Mouse (Mus musculus) midbrain, postnatal 0 days (tissue): ENCODE results near the gene Ankrd44. TPM values are rescaled to one million over a fixed set of nuclear protein-coding genes. Genes with fewer than 3 reads are reported as not detected.

Experiments
- ATAC-seq: fragments of 200-750 bp; cut with Nextera tagmentation; 2 replicates; pipeline ENCODE4 v1.8.0; 2017; ENCODE audit warnings: moderate number of reproducible peaks, mild to moderate bottlenecking, moderate TSS enrichment, moderate library complexity; ENCODE audit not compliant: low FRiP score
- DNase-seq: peaks from one replicate; pipeline ENCODE4 v3.0.0-alpha.2; 2015; ENCODE audit warnings: low spot score
- H3K27ac ChIP-seq: fragments of 300-500 bp; sonication (generic); 2 replicates; pipeline ENCODE4 v1.5.1; 2014; ENCODE audit warnings: low read depth, mild to moderate bottlenecking, low read length, mixed read lengths
- H3K27me3 ChIP-seq: fragments of 300-500 bp; sonication (generic); 2 replicates; pipeline ENCODE4 v1.6.1; 2014; ENCODE audit warnings: low read length, control low read depth, mixed read lengths; ENCODE audit not compliant: insufficient read depth
- H3K36me3 ChIP-seq: fragments of 300-500 bp; sonication (generic); 2 replicates; pipeline ENCODE4 v1.6.1; 2014; ENCODE audit warnings: low read length, control low read depth, mixed read lengths; ENCODE audit not compliant: insufficient read depth
- H3K4me1 ChIP-seq: fragments of 300-500 bp; sonication (generic); 2 replicates; pipeline ENCODE4 v1.6.1; 2014; ENCODE audit warnings: mild to moderate bottlenecking, control low read depth, antibody characterized with exemption, low read length, mixed read lengths; ENCODE audit not compliant: insufficient read depth
- H3K4me2 ChIP-seq: fragments of 300-500 bp; sonication (generic); 2 replicates; pipeline ENCODE4 v1.6.1; 2014; ENCODE audit warnings: low read depth, mild to moderate bottlenecking, low read length, mixed read lengths; ENCODE audit not compliant: poor library complexity, severe bottlenecking
- H3K4me3 ChIP-seq: fragments of 300-500 bp; sonication (generic); 2 replicates; pipeline ENCODE4 v1.5.1; 2014; ENCODE audit warnings: low read depth, mild to moderate bottlenecking, low read length, moderate library complexity
- H3K9ac ChIP-seq: fragments of 300-500 bp; sonication (generic); replicated peaks from 2 replicates; pipeline ENCODE4 v1.6.1; 2014; ENCODE audit warnings: mild to moderate bottlenecking, low read length, moderate library complexity, mixed read lengths; ENCODE audit not compliant: poor library complexity, severe bottlenecking
- H3K9me3 ChIP-seq: fragments of 300-500 bp; sonication (generic); 2 replicates; pipeline ENCODE4 v1.6.1; 2016; ENCODE audit warnings: low read length, control low read depth
- CTCF ChIP-seq: IDR thresholded peaks from 2 replicates; pipeline ENCODE4 v1.5.1; 2016; ENCODE audit warnings: antibody characterized with exemption, mild to moderate bottlenecking
- WGBS: fragments of 180-500 bp; shearing (Covaris S2); extraction: QIAGEN DNeasy Blood & Tissue Kit; methylation state at CpG from one replicate; pipeline ENCODE4 v1.1.7; 2014; 5-methylcytosine and 5-hydroxymethylcytosine counted together
- polyA plus RNA-seq: library from polyadenylated mRNA; unstranded; fragments of >200 nt; fragmentation: Nextera tagmentation; extraction: Ambion mirVana; gene quantifications from 2 replicates; pipeline ENCODE4 v1.2.1, GENCODE M21; 2015
- total RNA-seq: library from RNA; depleted of rRNA; stranded (reverse); fragments of >200 nt; gene quantifications from 2 replicates; pipeline ENCODE4 v1.2.3, GENCODE M21; 2014

Ankrd44 gene
- total and polyA plus RNA-seq, 2 experiments from 2014 or later, result 16.7 to 51.6 TPM

DNA sequence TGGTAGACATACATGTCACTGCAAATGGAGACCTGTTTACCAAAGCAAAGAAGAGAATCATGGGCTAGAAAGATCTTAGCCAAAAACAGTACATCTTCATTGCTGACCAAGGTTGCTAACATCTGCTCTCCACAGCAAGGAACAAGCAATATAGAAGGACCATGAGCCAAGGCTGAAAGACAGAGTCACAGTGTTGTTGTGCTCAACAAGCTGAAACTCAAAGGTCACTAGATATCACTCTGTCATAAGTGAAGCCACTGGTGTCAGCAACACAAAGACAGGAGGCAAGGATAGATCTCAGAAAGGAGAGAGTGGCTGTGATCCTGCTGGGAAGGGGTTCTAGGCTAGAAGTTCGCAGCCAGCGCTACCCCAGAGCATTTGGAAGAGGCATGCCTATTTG, 131.5 kb downstream of the Ankrd44 start:
- Histone ChIP-seq H3K27me3 (no peaks in the 10 kb centered on the region), H3K4me1 (no peaks in the 10 kb centered on the region), H3K9ac (no peak overlapping the region), H3K36me3 (no peaks in the 10 kb centered on the region), H3K9me3 (no peaks in the 10 kb centered on the region), H3K27ac (no peak overlapping the region), H3K4me3 (no peak overlapping the region), H3K4me2 (no peak overlapping the region)
- no peak for DNase-seq
- TF ChIP-seq CTCF, result no peak
- no peak for ATAC-seq
- WGBS, result 87% methylated on average over 2 of the region's 2 CpGs

- no peak for ATAC-seq
- TF ChIP-seq CTCF, result no peak
- H3K27ac ChIP-seq, result no peak overlapping the region
These were observed 134.8 kb downstream of the Ankrd44 start for GRCm38 (mm10) chr1:54791406-54791805.

GRCm38 (mm10) chr1:54789327-54789960, 136.7 kb downstream of the Ankrd44 start:
- no peak for TF ChIP-seq CTCF
- H3K4me2 ChIP-seq, result no peak overlapping the region
- no peaks in the 10 kb centered on the region for H3K27me3 ChIP-seq
- peaks cover 5% of the 10 kb centered on the region; the same call in 1 of the 2 replicates for H3K4me1 ChIP-seq
- DNase-seq, result no peak
- WGBS, result 69% methylated on average over 7 of the region's 7 CpGs
- ATAC-seq, result no peak
- H3K36me3 ChIP-seq, result no peaks in the 10 kb centered on the region
- H3K9ac ChIP-seq, result no peak overlapping the region
- H3K4me3 ChIP-seq, result no peak overlapping the region
- no peaks in the 10 kb centered on the region for H3K9me3 ChIP-seq
- 0 out of 2 replicates have a peak overlapping the region, but pooled peaks have one; percentile 38 for H3K27ac ChIP-seq

More at GRCm38 (mm10) chr1:54791406-54791805, 134.8 kb downstream of the Ankrd44 start:
- DNase-seq, result no peak
- Histone ChIP-seq H3K9me3 (no peaks in the 10 kb centered on the region), H3K4me3 (no peak overlapping the region), H3K4me2 (no peak overlapping the region), H3K27me3 (no peaks in the 10 kb centered on the region), H3K9ac (no peak overlapping the region), H3K4me1 (peaks cover 5% of the 10 kb centered on the region; the same call in 1 of the 2 replicates), H3K36me3 (no peaks in the 10 kb centered on the region)
- WGBS, result 26% methylated on average over 3 of the region's 3 CpGs

GRCm38 (mm10) chr1:54788337-54788736, 137.8 kb downstream of the Ankrd44 start:
- DNase-seq (peak; percentile 36), ATAC-seq (peak; percentile 51; the same call in 1 of the 2 replicates)
- TF ChIP-seq CTCF, result no peak
- no peaks in the 10 kb centered on the region for H3K36me3 ChIP-seq
- H3K4me3 ChIP-seq, result no peak overlapping the region
- H3K27ac ChIP-seq, result peak overlapping the region; percentile 48; the same call in 1 of the 2 replicates
- peaks cover 5% of the 10 kb centered on the region; the same call in 1 of the 2 replicates for H3K4me1 ChIP-seq
- H3K4me2 ChIP-seq, result no peak overlapping the region
- no peaks in the 10 kb centered on the region for H3K9me3 ChIP-seq
- H3K9ac ChIP-seq, result no peak overlapping the region
- no peaks in the 10 kb centered on the region for H3K27me3 ChIP-seq
- 40% methylated on average over 4 of the region's 4 CpGs for WGBS

DNA sequence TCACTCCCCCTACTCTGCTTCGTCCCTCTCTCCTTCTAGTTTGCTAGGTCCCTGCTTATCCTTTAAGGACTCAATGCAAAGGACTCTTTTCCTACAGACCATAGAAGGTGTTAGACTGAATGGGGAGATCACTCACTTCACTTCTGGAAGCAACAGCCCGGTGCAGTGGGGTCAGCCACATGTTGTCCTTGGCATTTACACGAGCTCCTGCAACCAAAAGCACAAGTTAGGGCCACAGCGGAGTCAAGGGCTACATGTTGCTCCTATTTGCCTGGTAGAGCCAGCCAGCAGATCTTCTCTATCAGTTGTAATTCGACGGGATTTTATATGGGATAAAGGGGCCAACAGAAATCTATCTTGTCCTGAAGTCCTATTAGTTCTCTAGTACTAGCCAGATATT, 148.0 kb downstream of the Ankrd44 start:
- 95% methylated on average over 6 of the region's 6 CpGs for WGBS
- Histone ChIP-seq H3K27me3 (no peaks in the 10 kb centered on the region), H3K4me2 (no peak overlapping the region), H3K9ac (no peak overlapping the region), H3K4me3 (no peak overlapping the region), H3K27ac (no peak overlapping the region), H3K9me3 (no peaks in the 10 kb centered on the region), H3K36me3 (no peaks in the 10 kb centered on the region), H3K4me1 (no peaks in the 10 kb centered on the region)
- DNase-seq, result no peak
- ATAC-seq, result no peak
- TF ChIP-seq CTCF, result no peak

- H3K36me3 ChIP-seq, result no peaks in the 10 kb centered on the region
- ATAC-seq, result no peak
- H3K4me1 ChIP-seq, result no peaks in the 10 kb centered on the region
These were observed 149.1 kb downstream of the Ankrd44 start for GRCm38 (mm10) chr1:54777104-54777503.

More at GRCm38 (mm10) chr1:54777104-54777503, 149.1 kb downstream of the Ankrd44 start:
- 84% methylated on average over 6 of the region's 6 CpGs for WGBS
- no peaks in the 10 kb centered on the region for H3K9me3 ChIP-seq
- H3K4me3 ChIP-seq, result no peak overlapping the region
- TF ChIP-seq CTCF, result no peak
- no peak for DNase-seq
- no peak overlapping the region for H3K27ac ChIP-seq
- no peaks in the 10 kb centered on the region for H3K27me3 ChIP-seq
- H3K4me2 ChIP-seq, result no peak overlapping the region
- H3K9ac ChIP-seq, result no peak overlapping the region
